Mouse (Mus musculus): ENCODE data around the gene Klhl30. TPM values are rescaled to one million over a fixed set of nuclear protein-coding genes. Genes with fewer than 3 reads are reported as not detected.

Gene Klhl30
- 0.51 TPM for polyA plus RNA-seq (2014; fragmentation: Illumina TruSeq; extraction: RNeasy Lipid Tissue Mini Kit (QIAGEN cat#74804))

GRCm38 (mm10) chr1:91350841-91351240, at the start of gene Klhl30:
Gene Klhl30 (plus strand): TSS chr1:91351016.

GRCm38 (mm10) chr1:91321760-91322438, 28.9 kb upstream of the Klhl30 start, which contains the start of gene Espnl:
Gene Espnl (plus strand): TSS chr1:91322075.

GRCm38 (mm10) chr1:91366215-91367108, 15.6 kb downstream of the Klhl30 start, which contains the start of gene Erfe:
Gene Erfe (plus strand): TSS chr1:91366430.

GRCm38 (mm10) chr1:91398260-91399062, 47.6 kb downstream of the Klhl30 start, which contains the start of gene Ilkap:
Gene Ilkap (minus strand): TSS chr1:91398815.

Other genes starting within 250 kb of the Klhl30 start
- gene Rbm44, start 205.9 kb upstream of the Klhl30 start, polyA plus RNA-seq (2014; fragmentation: Illumina TruSeq; extraction: RNeasy Lipid Tissue Mini Kit (QIAGEN cat#74804)) = 2.3 TPM
- gene Ramp1, start 171.2 kb upstream of the Klhl30 start, polyA plus RNA-seq (2014; fragmentation: Illumina TruSeq; extraction: RNeasy Lipid Tissue Mini Kit (QIAGEN cat#74804)) = 1.3 TPM
- 114 TPM for gene Ube2f, start 100.7 kb upstream of the Klhl30 start, polyA plus RNA-seq (2014; fragmentation: Illumina TruSeq; extraction: RNeasy Lipid Tissue Mini Kit (QIAGEN cat#74804))
- 1.1 TPM for gene Scly, start 52.7 kb upstream of the Klhl30 start, polyA plus RNA-seq (2014; fragmentation: Illumina TruSeq; extraction: RNeasy Lipid Tissue Mini Kit (QIAGEN cat#74804))
- gene Espnl, start 28.9 kb upstream of the Klhl30 start, polyA plus RNA-seq (2014; fragmentation: Illumina TruSeq; extraction: RNeasy Lipid Tissue Mini Kit (QIAGEN cat#74804)) = not detected
- 0.77 TPM for gene Erfe, start 15.4 kb downstream of the Klhl30 start, polyA plus RNA-seq (2014; fragmentation: Illumina TruSeq; extraction: RNeasy Lipid Tissue Mini Kit (QIAGEN cat#74804))
- 39.7 TPM for gene Ilkap, start 47.8 kb downstream of the Klhl30 start, polyA plus RNA-seq (2014; fragmentation: Illumina TruSeq; extraction: RNeasy Lipid Tissue Mini Kit (QIAGEN cat#74804))
- gene Hes6, start 63.0 kb downstream of the Klhl30 start, polyA plus RNA-seq (2014; fragmentation: Illumina TruSeq; extraction: RNeasy Lipid Tissue Mini Kit (QIAGEN cat#74804)) = not detected
- 2.8 TPM for gene Per2, start 108.3 kb downstream of the Klhl30 start, polyA plus RNA-seq (2014; fragmentation: Illumina TruSeq; extraction: RNeasy Lipid Tissue Mini Kit (QIAGEN cat#74804))
- 6.9 TPM for gene Traf3ip1, start 143.6 kb downstream of the Klhl30 start, polyA plus RNA-seq (2014; fragmentation: Illumina TruSeq; extraction: RNeasy Lipid Tissue Mini Kit (QIAGEN cat#74804))
- gene Asb1, start 189.5 kb downstream of the Klhl30 start, polyA plus RNA-seq (2014; fragmentation: Illumina TruSeq; extraction: RNeasy Lipid Tissue Mini Kit (QIAGEN cat#74804)) = 7.6 TPM